In genomic region chrX:147071622-147072021, GRCm38 (mm10) we compare ENCODE assay signal across 22 mouse cellular contexts.
A peak's percentile ranks its signal among the peaks of the same experiment; 100 is the strongest.
DNase-seq lines count a peak whose midpoint lies in the region; ATAC-seq and TF ChIP-seq lines count a peak whose summit lies in the region.
"Had no signal": no experiment of that assay in that cellular context is flagged by ENCODE, and none has a peak within 500 bp of the region (broad histone marks: within the 10 kb centered on the region; RNA-seq: fewer than 3 reads in every experiment).

No protein-coding gene starts in this region.

- H3K27ac ChIP-seq in intestine, postnatal 0 days (ENCODE audit: low read depth, low read length), result no peak overlapping the region
- no peak overlapping the region for H3K27ac ChIP-seq in intestine, embryonic 15.5 days
- no peak overlapping the region for H3K27ac ChIP-seq in midbrain, postnatal 0 days (ENCODE audit: low read depth, low read length)
- no peak overlapping the region for H3K27ac ChIP-seq in midbrain, embryonic 13.5 days
- no peak overlapping the region for H3K27ac ChIP-seq in stomach, postnatal 0 days (replicated peaks)
- H3K27ac ChIP-seq: embryonic facial prominence, embryonic 13.5 days; macrophage; stomach, embryonic 15.5 days had no signal

- no peak overlapping the region for H3K4me2 ChIP-seq in intestine, postnatal 0 days (replicated peaks; ENCODE audit: low read depth)
- H3K4me2 ChIP-seq in intestine, embryonic 15.5 days (replicated peaks), result no peak overlapping the region
- H3K4me2 ChIP-seq in midbrain, postnatal 0 days (ENCODE audit: low read depth, low read length, poor library complexity, severe bottlenecking), result no peak overlapping the region
- H3K4me2 ChIP-seq in midbrain, embryonic 13.5 days (replicated peaks), result no peak overlapping the region
- no peak overlapping the region for H3K4me2 ChIP-seq in stomach, postnatal 0 days (replicated peaks; ENCODE audit: low read depth)
- H3K4me2 ChIP-seq: embryonic facial prominence, embryonic 13.5 days; heart, embryonic 11.5 days; midbrain, embryonic 11.5 days; stomach, embryonic 15.5 days had no signal

- 0 out of 2 replicates have a peak, but pooled peaks have one; percentile 27 for TF ChIP-seq CTCF in intestine, postnatal 0 days (IDR thresholded peaks at IDR 0.05; ENCODE audit: low read depth)
- peak; percentile 54 for TF ChIP-seq CTCF in midbrain, postnatal 0 days (IDR thresholded peaks at IDR 0.05)
- TF ChIP-seq CTCF in stomach, postnatal 0 days (IDR thresholded peaks at IDR 0.05; ENCODE audit: low read depth), result peak; percentile 53

- H3K9ac ChIP-seq in intestine, postnatal 0 days (ENCODE audit: low read depth, low read length), result no peak overlapping the region
- no peak overlapping the region for H3K9ac ChIP-seq in intestine, embryonic 15.5 days
- no peak overlapping the region for H3K9ac ChIP-seq in midbrain, postnatal 0 days (replicated peaks; ENCODE audit: low read length, poor library complexity, severe bottlenecking)
- H3K9ac ChIP-seq in midbrain, embryonic 13.5 days (replicated peaks), result no peak overlapping the region
- no peak overlapping the region for H3K9ac ChIP-seq in stomach, postnatal 0 days (ENCODE audit: low read length)
- H3K9ac ChIP-seq: embryonic facial prominence, embryonic 13.5 days; liver, postnatal 0 days; stomach, embryonic 15.5 days had no signal

- H3K9me3 ChIP-seq in intestine, postnatal 0 days (ENCODE audit: control insufficient read depth), result no peaks in the 10 kb centered on the region
- no peaks in the 10 kb centered on the region for H3K9me3 ChIP-seq in intestine, embryonic 15.5 days
- H3K9me3 ChIP-seq in midbrain, postnatal 0 days (ENCODE audit: low read length), result no peaks in the 10 kb centered on the region
- no peaks in the 10 kb centered on the region for H3K9me3 ChIP-seq in midbrain, embryonic 13.5 days
- H3K9me3 ChIP-seq in stomach, postnatal 0 days (ENCODE audit: control insufficient read depth, low read length), result no peaks in the 10 kb centered on the region
- H3K9me3 ChIP-seq: embryonic facial prominence, embryonic 13.5 days; stomach, embryonic 15.5 days had no signal

- no peak for ATAC-seq in intestine, postnatal 0 days
- no peak for ATAC-seq in intestine, embryonic 15.5 days
- no peak for ATAC-seq in midbrain, postnatal 0 days (ENCODE audit: low FRiP score)
- ATAC-seq in midbrain, embryonic 13.5 days, result no peak
- ATAC-seq in stomach, postnatal 0 days (ENCODE audit: low FRiP score, low TSS enrichment), result no peak
- no peak for ATAC-seq in inflammation-experienced regulatory T-cells, adult 6 months
- ATAC-seq: hindbrain, embryonic 16.5 days; liver, postnatal 0 days had no signal

- H3K36me3 ChIP-seq in intestine, postnatal 0 days (ENCODE audit: control insufficient read depth, insufficient read depth), result no peaks in the 10 kb centered on the region
- H3K36me3 ChIP-seq in intestine, embryonic 15.5 days, result no peaks in the 10 kb centered on the region
- no peaks in the 10 kb centered on the region for H3K36me3 ChIP-seq in midbrain, postnatal 0 days (ENCODE audit: insufficient read depth, low read length)
- H3K36me3 ChIP-seq in midbrain, embryonic 13.5 days, result no peaks in the 10 kb centered on the region
- no peaks in the 10 kb centered on the region for H3K36me3 ChIP-seq in stomach, postnatal 0 days (ENCODE audit: control insufficient read depth, insufficient read depth, low read length)
- H3K36me3 ChIP-seq: embryonic facial prominence, embryonic 13.5 days; stomach, embryonic 15.5 days had no signal

- DNase-seq in embryo, embryonic 10.5 days (ENCODE audit: low spot score), result peak; percentile 2
- DNase-seq in embryo, embryonic 9.5 days (ENCODE audit: extremely low spot score), result no peak
- no peak for DNase-seq in midbrain, postnatal 0 days (ENCODE audit: low spot score)
- no peak for DNase-seq in stomach, postnatal 0 days (ENCODE audit: low spot score)
- DNase-seq: adrenal gland, adult 2 months; B cell, adult 2 months; cerebellum, adult 11-12 months; cerebellum, postnatal 36 days; gastrocnemius, postnatal 36 days; heart, postnatal 36 days; liver, postnatal 0 days; right cerebral cortex, adult 18-20 months had no signal

- H3K4me1 ChIP-seq in intestine, postnatal 0 days (replicated peaks; ENCODE audit: control insufficient read depth, insufficient read depth, low read length), result no peaks in the 10 kb centered on the region
- no peaks in the 10 kb centered on the region for H3K4me1 ChIP-seq in intestine, embryonic 15.5 days (replicated peaks)
- no peaks in the 10 kb centered on the region for H3K4me1 ChIP-seq in midbrain, postnatal 0 days (ENCODE audit: insufficient read depth, low read length)
- no peaks in the 10 kb centered on the region for H3K4me1 ChIP-seq in midbrain, embryonic 13.5 days (replicated peaks)
- H3K4me1 ChIP-seq in stomach, postnatal 0 days (replicated peaks; ENCODE audit: control insufficient read depth, insufficient read depth), result no peaks in the 10 kb centered on the region
- H3K4me1 ChIP-seq: embryonic facial prominence, embryonic 13.5 days; stomach, embryonic 15.5 days had no signal

- no peak overlapping the region for H3K4me3 ChIP-seq in intestine, postnatal 0 days (ENCODE audit: low read depth, low read length)
- H3K4me3 ChIP-seq in intestine, embryonic 15.5 days (replicated peaks), result no peak overlapping the region
- H3K4me3 ChIP-seq in midbrain, postnatal 0 days (ENCODE audit: low read depth, low read length), result no peak overlapping the region
- H3K4me3 ChIP-seq in midbrain, embryonic 13.5 days (replicated peaks), result no peak overlapping the region
- no peak overlapping the region for H3K4me3 ChIP-seq in stomach, postnatal 0 days (ENCODE audit: low read depth, low read length)
- H3K4me3 ChIP-seq: embryonic facial prominence, embryonic 13.5 days; stomach, embryonic 15.5 days had no signal

- no peaks in the 10 kb centered on the region for H3K27me3 ChIP-seq in intestine, postnatal 0 days (replicated peaks; ENCODE audit: control insufficient read depth, insufficient read depth, low read length)
- no peaks in the 10 kb centered on the region for H3K27me3 ChIP-seq in intestine, embryonic 15.5 days (replicated peaks)
- H3K27me3 ChIP-seq in midbrain, postnatal 0 days (ENCODE audit: insufficient read depth, low read length), result no peaks in the 10 kb centered on the region
- H3K27me3 ChIP-seq in midbrain, embryonic 13.5 days, result no peaks in the 10 kb centered on the region
- H3K27me3 ChIP-seq in stomach, postnatal 0 days (ENCODE audit: control insufficient read depth, insufficient read depth, low read length), result no peaks in the 10 kb centered on the region
- H3K27me3 ChIP-seq: embryonic facial prominence, embryonic 13.5 days; stomach, embryonic 15.5 days had no signal

- no peak for TF ChIP-seq EP300 in stomach, postnatal 0 days (optimal IDR thresholded peaks at IDR 0.05)
